Mouse (Mus musculus) cerebellum, adult 2 months (tissue): ENCODE data around the gene Arhgap11a. TPM values are rescaled to one million over a fixed set of nuclear protein-coding genes. Genes with fewer than 3 reads are reported as not detected.

Experiments
- DNase-seq, 2 experiments: peaks; one replicate each; pipeline ENCODE4 v3.0.0; 2021
- H3K27ac ChIP-seq: fragments of 200-500 bp; 2 replicates; pipeline ENCODE4 v1.5.1; 2012; ENCODE audit warnings: low read length, control low read depth, inconsistent platforms; ENCODE audit not compliant: insufficient read depth
- H3K27me3 ChIP-seq: fragments of 200-500 bp; 2 replicates; pipeline ENCODE4 v1.6.1; 2012; ENCODE audit warnings: inconsistent platforms, mild to moderate bottlenecking, low read length, moderate library complexity; ENCODE audit not compliant: control insufficient read depth, insufficient read depth
- H3K4me1 ChIP-seq: fragments of 200-500 bp; 2 replicates; pipeline ENCODE4 v1.6.1; 2011; ENCODE audit warnings: low read length; ENCODE audit not compliant: control insufficient read depth, insufficient read depth
- H3K4me3 ChIP-seq: fragments of 200-500 bp; replicated peaks from 2 replicates; pipeline ENCODE3; 2011; ENCODE audit warnings: mild to moderate bottlenecking, low read depth, low read length, control low read depth; ENCODE audit not compliant: insufficient read depth
- CTCF ChIP-seq: fragments of 200-500 bp; IDR thresholded peaks from 2 replicates; pipeline ENCODE4 v1.5.1; 2011; ENCODE audit warnings: low read depth, mild to moderate bottlenecking, control low read depth, low read length, moderate library complexity, borderline replicate concordance; ENCODE audit not compliant: insufficient read depth
- POLR2A ChIP-seq: fragments of 200-500 bp; IDR thresholded peaks from 2 replicates; pipeline ENCODE4 v1.6.1; 2011; ENCODE audit warnings: low read length, control low read depth, borderline replicate concordance; ENCODE audit not compliant: insufficient read depth
- WGBS: fragments of 180-500 bp; shearing (Covaris S2); methylation state at CpG from one replicate; pipeline ENCODE4 v1.1.7; 2018; 5-methylcytosine and 5-hydroxymethylcytosine counted together
- polyA plus RNA-seq: library from polyadenylated mRNA; depleted of rRNA; stranded (reverse); fragments of >200 nt; gene quantifications from 2 replicates; pipeline ENCODE4 v1.2.3, GENCODE M21; 2012

Arhgap11a gene
- polyA plus RNA-seq, 1 experiment: 1.8 TPM

- Histone ChIP-seq H3K27ac (peak overlapping the region; percentile 36; the same call in 1 of the 2 replicates), H3K4me3 (peak overlapping the region; percentile 45), H3K27me3 (no peaks in the 10 kb centered on the region), H3K4me1 (no peaks in the 10 kb centered on the region)
- WGBS: under 1% methylated on average over 3 of the region's 3 CpGs
- TF ChIP-seq CTCF (no peak), POLR2A (no peak)
- no peak for DNase-seq
Measured at GRCm38 (mm10) chr2:113849141-113849540, 680 bp upstream of the Arhgap11a start.

- TF ChIP-seq CTCF: no peak
- no peak for TF ChIP-seq POLR2A
- no peak for DNase-seq
- Histone ChIP-seq H3K4me1 (no peaks in the 10 kb centered on the region), H3K4me3 (peak overlapping the region; percentile 45), H3K27ac (no peak overlapping the region), H3K27me3 (no peaks in the 10 kb centered on the region)
- under 1% methylated on average over 24 of the region's 24 CpGs for WGBS
Measured at GRCm38 (mm10) chr2:113847678-113848244, 700 bp downstream of the Arhgap11a start.

DNA sequence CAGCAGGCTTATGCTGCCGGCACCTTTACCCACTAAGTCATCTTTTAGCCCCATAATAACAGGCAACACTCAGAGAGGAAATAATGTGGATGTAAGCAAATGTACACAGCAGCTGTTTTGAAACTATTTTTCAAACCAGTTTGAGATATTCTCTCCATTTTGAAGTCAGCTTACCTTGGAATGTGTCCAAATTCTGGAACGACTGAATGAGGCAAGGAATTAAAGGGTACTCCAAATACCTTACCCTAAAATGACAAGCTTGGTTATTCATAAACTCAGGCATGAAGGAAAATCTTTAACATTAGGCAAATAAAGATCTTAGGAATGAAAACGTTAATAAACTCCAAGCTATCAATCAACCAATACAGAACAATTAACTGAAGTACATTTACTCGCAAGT is 3.4 kb downstream of the Arhgap11a start:
- no peaks in the 10 kb centered on the region for H3K27me3 ChIP-seq
- H3K4me1 ChIP-seq: no peaks in the 10 kb centered on the region
- H3K4me3 ChIP-seq: no peak overlapping the region
- TF ChIP-seq POLR2A: no peak
- WGBS: 64% methylated on average over 4 of the region's 4 CpGs
- no peak for DNase-seq
- H3K27ac ChIP-seq: no peak overlapping the region

DNA sequence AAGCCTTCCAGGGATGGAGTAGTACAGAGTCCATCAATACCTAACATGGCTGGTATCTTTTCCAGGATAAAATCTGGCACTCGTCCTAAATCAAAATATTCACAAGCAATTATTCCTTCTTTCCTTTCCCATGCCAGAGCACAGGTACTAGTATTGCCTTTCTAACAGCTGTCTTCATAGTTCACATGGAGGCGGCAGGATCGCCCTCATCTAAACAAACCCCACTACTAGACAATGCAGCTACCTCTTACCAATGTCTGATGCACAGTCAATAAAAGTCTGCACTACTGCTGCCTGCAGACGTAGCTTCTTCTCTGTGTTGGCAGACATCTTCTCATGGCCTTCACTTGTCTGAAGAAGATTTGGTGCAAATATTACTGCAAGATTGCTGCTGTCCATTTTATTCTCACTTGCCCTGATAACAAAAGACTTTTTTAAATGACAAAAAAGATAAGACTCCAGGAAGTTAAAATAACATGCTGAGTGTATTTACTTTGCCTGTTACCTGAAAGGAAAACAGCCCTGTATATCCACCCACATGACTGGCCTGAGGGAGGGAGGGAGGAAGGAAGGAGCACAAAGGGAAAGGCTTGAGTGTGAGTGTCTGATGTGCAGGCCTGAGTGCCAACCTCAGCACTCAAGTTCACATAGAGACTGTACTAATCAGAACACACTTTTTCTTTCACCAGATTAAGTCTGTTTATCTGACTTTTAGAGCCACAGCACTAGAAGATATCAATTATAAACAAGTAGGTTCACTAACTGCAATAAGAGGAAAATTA is 6.6 kb downstream of the Arhgap11a start:
- TF ChIP-seq POLR2A (no peak), CTCF (no peak)

GRCm38 (mm10) chr2:113839488-113839887 is 9.0 kb downstream of the Arhgap11a start:
- Histone ChIP-seq H3K27me3 (no peaks in the 10 kb centered on the region), H3K4me1 (no peaks in the 10 kb centered on the region), H3K4me3 (no peak overlapping the region), H3K27ac (no peak overlapping the region)
- DNase-seq: no peak
- WGBS: 76% methylated on average over 4 of the region's 4 CpGs
- TF ChIP-seq CTCF (no peak), POLR2A (no peak)

More for the DNA sequence above, 6.6 kb downstream of the Arhgap11a start:
- Histone ChIP-seq H3K4me1 (no peaks in the 10 kb centered on the region), H3K27ac (no peak overlapping the region), H3K4me3 (no peak overlapping the region), H3K27me3 (no peaks in the 10 kb centered on the region)
- 94% methylated on average over 4 of the region's 4 CpGs for WGBS
- no peak for DNase-seq

GRCm38 (mm10) chr2:113835219-113835618 is 13.2 kb downstream of the Arhgap11a start:
- Histone ChIP-seq H3K4me1 (no peaks in the 10 kb centered on the region), H3K27me3 (no peaks in the 10 kb centered on the region), H3K27ac (no peak overlapping the region), H3K4me3 (no peak overlapping the region)
- 91% methylated on average over 3 of the region's 3 CpGs for WGBS
- TF ChIP-seq CTCF (no peak), POLR2A (no peak)
- DNase-seq: no peak

- 8% methylated on average over 23 of the region's 23 CpGs for WGBS
- DNase-seq: peak; percentile 94 to 96
- Histone ChIP-seq H3K27ac (peak within 1 kb of the TSS; percentile 76), H3K4me1 (peaks cover 18% of the 10 kb centered on the region; the same call in 1 of the 2 replicates), H3K4me3 (peak within 1 kb of the TSS; percentile 92), H3K27me3 (no peaks in the 10 kb centered on the region)
- TF ChIP-seq POLR2A (peak; percentile 95), CTCF (no peak)
Measured at GRCm38 (mm10) chr2:113828943-113829882, 19.2 kb downstream of the Arhgap11a start, which contains the start of gene Scg5. TSS of gene Scg5 (minus strand) at chr2:113829121.
